Mouse (Mus musculus): Measurements from ENCODE around the gene Card19.
A peak's percentile ranks its signal among the peaks of the same experiment; 100 is the strongest.

Card19 gene

GRCm38 (mm10) chr13:49225159-49225558 is 9.3 kb upstream of the Card19 start:
- DNase-seq: no peak

- DNase-seq: no peak
Observed at GRCm38 (mm10) chr13:49224729-49225128, 8.9 kb upstream of the Card19 start.

- no peak for DNase-seq
Observed at GRCm38 (mm10) chr13:49224314-49224713, 8.5 kb upstream of the Card19 start.

- no peak for DNase-seq
Observed at GRCm38 (mm10) chr13:49220912-49221311, 5.1 kb upstream of the Card19 start.

GRCm38 (mm10) chr13:49219367-49219766 is 3.5 kb upstream of the Card19 start:
- DNase-seq: no peak

- DNase-seq: no peak
Observed at GRCm38 (mm10) chr13:49218651-49219050, 2.8 kb upstream of the Card19 start.

GRCm38 (mm10) chr13:49216808-49217561 is 1.1 kb upstream of the Card19 start:
- DNase-seq: peak; percentile 50

GRCm38 (mm10) chr13:49216220-49216552 is 349 bp upstream of the Card19 start:
- no peak for DNase-seq

- no peak for DNase-seq
Observed at GRCm38 (mm10) chr13:49215128-49215503, 721 bp downstream of the Card19 start.

GRCm38 (mm10) chr13:49214454-49214853 is 1.4 kb downstream of the Card19 start:
- peak; percentile 51 for DNase-seq

- DNase-seq: peak; percentile 82
Observed at GRCm38 (mm10) chr13:49213531-49213932, 2.3 kb downstream of the Card19 start.

- DNase-seq: peak; percentile 54
Observed at GRCm38 (mm10) chr13:49212711-49213500, 2.9 kb downstream of the Card19 start.

GRCm38 (mm10) chr13:49209306-49209705 is 6.5 kb downstream of the Card19 start:
- DNase-seq: no peak

GRCm38 (mm10) chr13:49206341-49206740 is 9.5 kb downstream of the Card19 start:
- no peak for DNase-seq

- peak; percentile 78 for DNase-seq
Observed at GRCm38 (mm10) chr13:49205381-49205998, 10.3 kb downstream of the Card19 start.

GRCm38 (mm10) chr13:49202556-49202955 is 13.3 kb downstream of the Card19 start:
- DNase-seq: no peak

- DNase-seq: no peak
Observed at GRCm38 (mm10) chr13:49200688-49201087, 15.1 kb downstream of the Card19 start.

GRCm38 (mm10) chr13:49199891-49200290 is 15.9 kb downstream of the Card19 start:
- no peak for DNase-seq

- DNase-seq: no peak
Observed at GRCm38 (mm10) chr13:49198734-49199133, 17.1 kb downstream of the Card19 start.

- DNase-seq: peak; percentile 29
Observed at GRCm38 (mm10) chr13:49196766-49197165, 19.1 kb downstream of the Card19 start.

- no peak for DNase-seq
Observed at GRCm38 (mm10) chr13:49196211-49196610, 19.6 kb downstream of the Card19 start.

GRCm38 (mm10) chr13:49195651-49196050 is 20.2 kb downstream of the Card19 start:
- DNase-seq: no peak

GRCm38 (mm10) chr13:49194811-49195210 is 21.0 kb downstream of the Card19 start:
- DNase-seq: no peak

- DNase-seq: no peak
Observed at GRCm38 (mm10) chr13:49193650-49194049, 22.2 kb downstream of the Card19 start.
